Mouse (Mus musculus): ENCODE data around the gene Il13.

- TF ChIP-seq CTCF (IDR thresholded peaks at IDR 0.05; ENCODE audit: insufficient read depth, low read length) (no peak), POLR2A (IDR thresholded peaks at IDR 0.05; ENCODE audit: borderline replicate concordance, extremely low read depth, low read depth, low read length) (no peak)
These were observed 29.5 kb downstream of the Il13 start for GRCm38 (mm10) chr11:53604983-53605382.
